Mouse (Mus musculus) bone marrow, adult 2 months (tissue): ENCODE results near the gene 2410004B18Rik. TPM values are rescaled to one million over a fixed set of nuclear protein-coding genes. Genes with fewer than 3 reads are reported as not detected.

Experiments used
- H3K27ac ChIP-seq: fragments of 200-500 bp; 2 replicates; pipeline ENCODE4 v1.5.1; 2012; ENCODE audit warnings: low read depth, mild to moderate bottlenecking, control low read depth, inconsistent platforms, low read length; ENCODE audit not compliant: control insufficient read depth, poor library complexity, insufficient read depth
- H3K4me1 ChIP-seq: fragments of 200-500 bp; 2 replicates; pipeline ENCODE4 v1.6.1; 2011; ENCODE audit warnings: low read length; ENCODE audit not compliant: control insufficient read depth, insufficient read depth
- H3K4me3 ChIP-seq: fragments of 200-500 bp; replicated peaks from 2 replicates; pipeline ENCODE3; 2011; ENCODE audit warnings: mild to moderate bottlenecking, low read depth, low read length, control low read depth; ENCODE audit not compliant: control insufficient read depth
- CTCF ChIP-seq: fragments of 200-500 bp; IDR thresholded peaks from 2 replicates; pipeline ENCODE4 v1.5.1; 2011; ENCODE audit warnings: low read length, control low read depth; ENCODE audit not compliant: control insufficient read depth, insufficient read depth
- POLR2A ChIP-seq: fragments of 200-500 bp; IDR thresholded peaks from 2 replicates; pipeline ENCODE4 v1.6.1; 2011; ENCODE audit warnings: low read depth, mild to moderate bottlenecking, control low read depth, low read length, borderline replicate concordance; ENCODE audit not compliant: control insufficient read depth
- WGBS: fragments of 180-500 bp; shearing (Covaris S2); methylation state at CpG from one replicate; pipeline ENCODE4 v1.1.7; 2018; 5-methylcytosine and 5-hydroxymethylcytosine counted together
- polyA plus RNA-seq: library from polyadenylated mRNA; stranded (reverse); fragments of >200 nt; gene quantifications from 2 replicates; pipeline ENCODE4 v1.2.4, GENCODE M21; 2011; ENCODE audit warnings: low replicate concordance; ENCODE audit not compliant: missing spikeins, insufficient read depth, insufficient read length

The 2410004B18Rik gene
- polyA plus RNA-seq, 1 experiment: 34.3 TPM

DNA sequence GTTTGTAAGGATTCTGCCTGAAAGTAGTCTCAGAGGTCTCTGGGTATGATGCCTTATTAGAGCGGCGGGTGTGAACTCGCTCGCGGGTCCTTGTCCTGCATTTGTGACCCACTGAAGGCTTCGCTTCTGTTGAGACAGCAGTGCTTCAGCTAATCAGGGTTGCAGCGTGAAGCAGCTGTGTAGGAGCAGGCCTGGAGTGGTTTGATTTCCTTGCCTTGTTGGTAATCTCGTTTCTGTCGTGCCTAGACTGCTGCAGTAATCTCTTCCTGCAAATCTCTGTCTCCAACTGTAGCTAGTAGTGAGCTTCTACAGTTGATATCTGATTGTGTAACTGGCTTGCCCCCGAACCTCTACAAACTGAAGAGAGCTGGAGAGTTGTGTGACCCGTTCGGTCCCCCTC lies 1.6 kb downstream of the 2410004B18Rik start:
- 47% methylated on average over 12 of the region's 12 CpGs for WGBS

DNA sequence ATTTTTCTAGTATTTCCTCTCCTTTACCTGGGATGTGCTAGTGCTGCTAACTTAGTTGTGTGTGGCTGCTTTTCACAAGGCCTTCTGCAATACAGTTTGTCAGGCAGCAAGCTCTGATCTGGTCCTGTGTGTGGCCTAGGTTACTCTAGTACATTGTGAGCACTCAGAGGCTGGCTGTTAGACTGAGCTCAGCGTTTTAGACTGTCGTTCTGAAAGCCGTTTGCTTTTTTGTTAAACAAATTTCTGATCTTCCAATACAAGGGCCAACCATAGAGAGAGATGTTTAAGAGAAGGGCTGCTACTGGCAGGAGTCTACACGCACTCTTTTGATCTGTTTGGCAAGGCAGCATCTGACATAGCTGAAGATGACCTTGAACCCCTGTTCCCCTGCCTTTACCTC lies 2.2 kb downstream of the 2410004B18Rik start:
- H3K4me1 ChIP-seq: peaks cover 5% of the 10 kb centered on the region; the same call in 1 of the 2 replicates
- H3K4me3 ChIP-seq: no peak overlapping the region
- WGBS: 81% methylated on average over 4 of the region's 4 CpGs
- H3K27ac ChIP-seq: no peak overlapping the region
- TF ChIP-seq POLR2A (no peak), CTCF (no peak)

More for the DNA sequence above, 1.6 kb downstream of the 2410004B18Rik start:
- Histone ChIP-seq H3K4me1 (peaks cover 5% of the 10 kb centered on the region; the same call in 1 of the 2 replicates), H3K4me3 (no peak overlapping the region), H3K27ac (no peak overlapping the region)
- TF ChIP-seq CTCF (no peak), POLR2A (no peak)

DNA sequence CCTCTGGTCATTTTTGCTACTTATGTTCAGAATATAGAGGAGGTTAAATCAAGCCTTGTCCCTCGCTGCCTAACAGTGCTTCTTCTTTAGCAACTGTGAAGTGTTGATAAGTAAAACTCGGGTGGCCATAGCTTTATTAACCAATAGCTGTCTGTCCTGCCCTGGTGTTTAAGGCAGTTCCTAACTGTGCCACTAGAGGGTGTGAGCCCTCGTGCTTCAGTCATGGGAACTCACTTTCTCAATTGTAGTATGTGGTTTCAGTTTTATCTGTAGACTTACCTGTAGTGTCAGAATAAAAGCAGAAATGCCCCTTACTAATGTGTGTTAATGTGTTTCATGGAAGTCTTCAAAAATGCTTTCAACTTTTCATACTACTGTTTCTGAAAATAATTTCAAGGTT lies 4.2 kb downstream of the 2410004B18Rik start:
- TF ChIP-seq CTCF (peak; percentile 80), POLR2A (no peak)
- H3K4me1 ChIP-seq: peaks cover 7% of the 10 kb centered on the region; the same call in 1 of the 2 replicates

DNA sequence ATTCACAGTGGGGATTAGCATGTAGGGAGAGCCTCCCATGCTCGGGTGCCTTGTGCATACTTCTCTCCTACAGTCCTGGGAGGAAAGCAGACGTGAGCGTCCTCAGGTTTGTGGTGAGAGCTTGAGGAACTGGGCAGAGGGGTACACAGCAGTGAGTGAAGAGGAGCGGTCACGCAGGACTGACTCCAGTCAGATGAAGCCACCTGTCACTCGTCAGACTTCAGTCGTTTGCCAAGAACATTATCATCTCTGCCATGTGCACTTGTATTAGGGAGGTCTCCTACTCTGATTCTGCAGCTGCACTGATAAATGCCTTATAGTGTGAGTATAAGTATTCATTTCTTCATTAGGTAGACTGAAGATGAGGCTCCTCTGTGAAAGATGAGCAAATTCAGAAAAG lies 6.5 kb downstream of the 2410004B18Rik start:
- no peak overlapping the region for H3K4me3 ChIP-seq
- WGBS: 53% methylated on average over 7 of the region's 7 CpGs
- H3K4me1 ChIP-seq: peaks cover 3% of the 10 kb centered on the region; the same call in 1 of the 2 replicates
- no peak overlapping the region for H3K27ac ChIP-seq
- TF ChIP-seq POLR2A: no peak
- no peak for TF ChIP-seq CTCF

More for the DNA sequence above, 4.2 kb downstream of the 2410004B18Rik start:
- WGBS: 2% methylated on average over 3 of the region's 3 CpGs
- no peak overlapping the region for H3K4me3 ChIP-seq
- H3K27ac ChIP-seq: no peak overlapping the region

DNA sequence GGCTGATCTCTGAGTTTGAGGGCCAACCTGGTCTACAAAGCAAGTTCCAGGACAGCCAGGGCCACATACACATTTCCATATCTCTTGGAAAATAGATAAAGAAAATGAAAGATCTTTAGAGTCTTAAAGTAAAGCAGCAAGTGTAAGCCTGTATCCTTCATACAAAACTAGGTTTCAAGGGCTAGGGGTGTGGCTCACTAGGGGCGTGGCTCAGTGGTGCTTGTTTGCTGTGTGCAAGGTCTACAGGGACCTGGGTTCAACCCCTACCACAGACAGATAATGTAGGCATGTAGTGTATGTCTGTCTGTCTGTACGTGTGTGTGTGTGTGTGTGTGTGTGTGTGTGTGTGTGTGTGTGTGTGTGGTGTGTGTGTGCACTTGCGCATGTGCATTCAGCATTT lies 8.1 kb downstream of the 2410004B18Rik start:
- peaks cover 2% of the 10 kb centered on the region; the same call in 1 of the 2 replicates for H3K4me1 ChIP-seq
- TF ChIP-seq POLR2A (no peak), CTCF (no peak)
- 81% methylated on average over 3 of the region's 3 CpGs for WGBS
- H3K4me3 ChIP-seq: no peak overlapping the region
- no peak overlapping the region for H3K27ac ChIP-seq

DNA sequence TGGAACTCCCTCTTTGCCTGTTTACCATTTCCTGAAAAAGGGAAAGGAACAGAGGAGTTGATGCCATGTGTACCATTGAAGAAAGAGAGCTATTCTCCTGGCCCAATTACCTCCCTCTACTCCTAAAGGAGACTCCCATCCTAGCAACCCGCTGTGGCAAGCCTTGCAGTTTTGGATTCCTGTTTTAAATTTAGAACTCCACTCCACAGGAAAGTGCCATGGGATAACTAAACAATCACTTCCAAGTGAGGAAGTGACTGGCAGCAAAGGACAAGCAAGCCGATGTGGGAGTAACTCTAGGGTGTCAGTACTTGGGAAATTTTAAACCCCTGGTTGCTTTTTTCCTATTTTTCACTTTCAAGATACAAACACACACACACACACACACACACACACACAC lies 8.8 kb downstream of the 2410004B18Rik start:
- Histone ChIP-seq H3K4me1 (peaks cover 3% of the 10 kb centered on the region; the same call in 1 of the 2 replicates), H3K27ac (no peak overlapping the region), H3K4me3 (no peak overlapping the region)
- TF ChIP-seq POLR2A: no peak
- 61% methylated on average over 2 of the region's 2 CpGs for WGBS

DNA sequence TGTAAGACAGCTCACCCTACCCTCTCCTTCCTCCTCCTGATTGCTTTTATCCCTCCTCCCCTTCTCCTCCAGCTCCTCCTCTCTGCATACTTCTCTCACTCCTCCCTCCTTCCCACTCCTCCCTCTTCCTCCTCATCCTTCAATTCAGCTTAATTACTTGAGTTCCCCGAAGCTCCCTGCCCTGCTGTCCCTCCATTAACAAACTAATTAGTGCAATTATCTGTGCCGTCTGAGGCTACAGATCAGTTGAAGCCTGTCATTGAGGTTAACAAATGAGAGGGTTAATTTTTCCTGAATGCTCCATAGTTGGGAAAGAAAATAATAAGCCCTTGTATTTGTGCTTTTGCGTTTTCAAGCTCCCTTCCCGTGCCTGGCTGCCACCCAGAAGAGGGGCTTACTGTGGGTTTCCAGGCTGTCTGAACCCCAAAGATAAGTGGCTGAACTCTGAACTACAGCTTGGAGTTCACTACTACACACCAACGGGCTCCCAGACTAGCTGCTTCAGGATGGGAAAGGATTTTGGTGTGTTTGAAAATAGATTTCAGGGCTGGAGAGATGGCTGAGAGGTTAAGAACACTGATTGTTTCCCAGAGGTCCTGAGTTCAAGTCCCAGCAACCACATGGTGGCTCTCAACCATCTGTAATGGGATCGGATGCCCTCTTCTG lies 9.9 kb downstream of the 2410004B18Rik start:
- TF ChIP-seq POLR2A (no peak), CTCF (no peak)
- 54% methylated on average over 6 of the region's 6 CpGs for WGBS

DNA sequence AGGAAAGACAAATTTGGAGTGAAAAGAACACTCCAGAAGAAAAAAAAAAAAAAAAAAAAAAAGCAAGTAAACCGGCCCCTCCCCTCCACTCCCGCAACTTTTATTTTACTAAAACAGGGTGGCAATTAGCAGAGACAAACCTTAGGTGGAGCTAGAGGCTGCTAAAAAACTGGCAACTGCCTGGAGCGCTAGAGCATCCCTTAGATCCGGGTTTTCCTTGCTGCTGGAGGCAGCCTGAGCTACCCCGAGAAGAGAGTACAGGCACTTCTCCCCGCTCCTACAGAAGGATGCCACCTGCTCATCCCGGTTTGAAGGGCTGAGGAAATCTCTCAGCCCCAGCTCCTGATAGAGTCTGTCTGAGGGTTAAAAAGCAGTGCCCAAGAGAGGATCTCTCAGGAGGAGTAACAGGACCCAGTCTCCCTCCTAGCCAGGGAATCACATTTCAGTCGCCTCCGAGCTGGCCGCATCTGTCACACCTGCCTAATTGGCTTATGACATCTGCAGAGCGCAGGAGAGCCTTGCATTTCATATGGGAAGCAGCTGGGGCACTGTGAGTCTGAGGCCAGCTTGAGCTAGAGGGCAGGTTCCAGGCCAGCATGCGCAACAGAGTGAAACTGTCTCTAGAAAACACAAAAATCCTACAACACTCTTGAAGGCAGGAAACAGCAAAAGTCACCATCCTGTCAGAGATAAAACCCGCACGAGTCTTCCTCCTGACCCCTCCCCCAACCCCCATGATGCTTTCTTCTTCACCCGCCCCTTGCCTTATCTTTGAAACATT lies 12.4 kb downstream of the 2410004B18Rik start:
- Histone ChIP-seq H3K4me3 (no peak overlapping the region), H3K27ac (no peak overlapping the region), H3K4me1 (peaks cover 3% of the 10 kb centered on the region; the same call in 1 of the 2 replicates)
- WGBS: 11% methylated on average over 15 of the region's 15 CpGs
- TF ChIP-seq CTCF (0 out of 2 replicates have a peak, but pooled peaks have one; percentile 13), POLR2A (no peak)

More for the DNA sequence above, 9.9 kb downstream of the 2410004B18Rik start:
- Histone ChIP-seq H3K4me3 (no peak overlapping the region), H3K4me1 (peaks cover 3% of the 10 kb centered on the region; the same call in 1 of the 2 replicates), H3K27ac (no peak overlapping the region)
